Mouse (Mus musculus) lung, embryonic 14.5 days (tissue): Measurements from ENCODE around the gene Twistnb. TPM values are rescaled to one million over a fixed set of nuclear protein-coding genes. Genes with fewer than 3 reads are reported as not detected.

Experiments used
- ATAC-seq: fragments of 200-750 bp; cut with Nextera tagmentation; 2 replicates; pipeline ENCODE4 v1.8.0; 2017; ENCODE audit warnings: mild to moderate bottlenecking, moderate TSS enrichment, moderate library complexity; ENCODE audit not compliant: insufficient read depth
- DNase-seq: peaks from one replicate; pipeline ENCODE4 v3.0.0-alpha.2; 2015
- H3K27ac ChIP-seq: fragments of 300-500 bp; sonication (generic); 2 replicates; pipeline ENCODE4 v1.5.1; 2014; ENCODE audit warnings: low read depth, mild to moderate bottlenecking, moderate library complexity
- H3K27me3 ChIP-seq: fragments of 300-500 bp; sonication (generic); 2 replicates; pipeline ENCODE4 v1.6.1; 2014; ENCODE audit warnings: low read length, control low read depth; ENCODE audit not compliant: insufficient read depth
- H3K36me3 ChIP-seq: fragments of 300-500 bp; sonication (generic); 2 replicates; pipeline ENCODE4 v1.6.1; 2014; ENCODE audit warnings: control low read depth; ENCODE audit not compliant: insufficient read depth
- H3K4me1 ChIP-seq: fragments of 300-500 bp; sonication (generic); 2 replicates; pipeline ENCODE4 v1.6.1; 2014; ENCODE audit warnings: antibody characterized with exemption, control low read depth; ENCODE audit not compliant: insufficient read depth
- H3K4me2 ChIP-seq: fragments of 300-500 bp; sonication (generic); 2 replicates; pipeline ENCODE4 v1.6.1; 2014; ENCODE audit warnings: mild to moderate bottlenecking
- H3K4me3 ChIP-seq: fragments of 300-500 bp; sonication (generic); 2 replicates; pipeline ENCODE4 v1.5.1; 2014; ENCODE audit warnings: low read depth, low read length
- H3K9ac ChIP-seq: fragments of 300-500 bp; sonication (generic); 2 replicates; pipeline ENCODE4 v1.6.1; 2014
- H3K9me3 ChIP-seq: fragments of 300-500 bp; sonication (generic); 2 replicates; pipeline ENCODE4 v1.6.1; 2016; ENCODE audit warnings: low read depth, low read length, control low read depth
- CTCF ChIP-seq: IDR thresholded peaks from 2 replicates; pipeline ENCODE4 v1.5.1; 2016; ENCODE audit warnings: antibody characterized with exemption, low read depth
- WGBS: fragments of 180-500 bp; shearing (Covaris S2); extraction: QIAGEN DNeasy Blood & Tissue Kit; methylation state at CpG from one replicate; pipeline ENCODE4 v1.1.7; 2014; 5-methylcytosine and 5-hydroxymethylcytosine counted together
- polyA plus RNA-seq: library from polyadenylated mRNA; unstranded; fragments of >200 nt; fragmentation: Nextera tagmentation; extraction: Ambion mirVana; gene quantifications from 2 replicates; pipeline ENCODE4 v1.2.1, GENCODE M21; 2014

Gene Twistnb
- polyA plus RNA-seq = 66.0 and 66.4 TPM in 2 replicates

GRCm38 (mm10) chr12:33429387-33430160, at the start of gene Twistnb:
Twistnb (plus strand) TSS chr12:33429635.
- Histone ChIP-seq H3K27ac (peak within 1 kb of the TSS; percentile 39), H3K9me3 (no peaks in the 10 kb centered on the region), H3K27me3 (no peaks in the 10 kb centered on the region), H3K4me1 (peaks cover 5% of the 10 kb centered on the region; the same call in 1 of the 2 replicates), H3K4me3 (peak within 1 kb of the TSS; percentile 98), H3K36me3 (no peaks in the 10 kb centered on the region), H3K4me2 (peak within 1 kb of the TSS; percentile 76), H3K9ac (peak within 1 kb of the TSS; percentile 90)
- WGBS = under 1% methylated on average over 66 of the region's 66 CpGs
- TF ChIP-seq CTCF = peak; percentile 83
- DNase-seq = peak; percentile 99
- ATAC-seq = peak; percentile 96

GRCm38 (mm10) chr12:33388842-33389241, 40.6 kb upstream of the Twistnb start:
- peak; percentile 94 for TF ChIP-seq CTCF
- Histone ChIP-seq H3K9me3 (no peaks in the 10 kb centered on the region), H3K9ac (no peak overlapping the region)

GRCm38 (mm10) chr12:33390844-33391560, 38.4 kb upstream of the Twistnb start:
- Histone ChIP-seq H3K36me3 (no peaks in the 10 kb centered on the region), H3K9ac (no peak overlapping the region), H3K27ac (no peak overlapping the region), H3K4me1 (0 out of 2 replicates have a peak, but pooled peaks cover 2% of the 10 kb centered on the region), H3K9me3 (no peaks in the 10 kb centered on the region), H3K27me3 (no peaks in the 10 kb centered on the region), H3K4me3 (no peak overlapping the region), H3K4me2 (no peak overlapping the region)
- TF ChIP-seq CTCF = peak; percentile 40
- no peak for ATAC-seq
- peak; percentile 20 for DNase-seq
- WGBS = 45% methylated on average over 2 of the region's 2 CpGs

More at GRCm38 (mm10) chr12:33388842-33389241, 40.6 kb upstream of the Twistnb start:
- no peak overlapping the region for H3K27ac ChIP-seq
- no peak overlapping the region for H3K4me2 ChIP-seq
- H3K27me3 ChIP-seq = no peaks in the 10 kb centered on the region
- H3K36me3 ChIP-seq = no peaks in the 10 kb centered on the region
- ATAC-seq (peak; percentile 79), DNase-seq (peak; percentile 93)
- no peaks in the 10 kb centered on the region for H3K4me1 ChIP-seq
- no peak overlapping the region for H3K4me3 ChIP-seq
- 8% methylated on average over 5 of the region's 5 CpGs for WGBS

GRCm38 (mm10) chr12:33394804-33395623, 34.4 kb upstream of the Twistnb start, which contains the start of gene Efcab10:
Efcab10 (plus strand) TSS chr12:33394854.
- no peak within 1 kb of the TSS for H3K9ac ChIP-seq

GRCm38 (mm10) chr12:33403265-33403693, 26.2 kb upstream of the Twistnb start:
- Histone ChIP-seq H3K27ac (peak overlapping the region; percentile 37; the same call in 1 of the 2 replicates), H3K27me3 (no peaks in the 10 kb centered on the region), H3K4me3 (no peak overlapping the region), H3K4me1 (peaks cover 3% of the 10 kb centered on the region; the same call in 1 of the 2 replicates), H3K36me3 (no peaks in the 10 kb centered on the region), H3K9ac (no peak overlapping the region), H3K4me2 (no peak overlapping the region), H3K9me3 (no peaks in the 10 kb centered on the region)
- WGBS = 22% methylated on average over 7 of the region's 7 CpGs
- DNase-seq (peak; percentile 76), ATAC-seq (peak; percentile 64)
- no peak for TF ChIP-seq CTCF

More at GRCm38 (mm10) chr12:33394804-33395623, 34.4 kb upstream of the Twistnb start, which contains the start of gene Efcab10:
- peak within 1 kb of the TSS; percentile 56 for H3K4me2 ChIP-seq
- 0 out of 2 replicates have a peak, but pooled peaks cover 2% of the 10 kb centered on the region for H3K4me1 ChIP-seq
- no peaks in the 10 kb centered on the region for H3K27me3 ChIP-seq
- peak; percentile 69; the same call in 1 of the 2 replicates for ATAC-seq
- no peak within 1 kb of the TSS for H3K27ac ChIP-seq
- peak; percentile 54 for DNase-seq
- no peaks in the 10 kb centered on the region for H3K9me3 ChIP-seq
- H3K36me3 ChIP-seq = no peaks in the 10 kb centered on the region
- 12% methylated on average over 24 of the region's 24 CpGs for WGBS
- H3K4me3 ChIP-seq = peak within 1 kb of the TSS; percentile 8
- TF ChIP-seq CTCF = no peak

- Histone ChIP-seq H3K27me3 (no peaks in the 10 kb centered on the region), H3K9me3 (no peaks in the 10 kb centered on the region)
Observed at GRCm38 (mm10) chr12:33404996-33405395, 24.4 kb upstream of the Twistnb start.

More at GRCm38 (mm10) chr12:33404996-33405395, 24.4 kb upstream of the Twistnb start:
- H3K27ac ChIP-seq = peak overlapping the region; percentile 48
- no peak overlapping the region for H3K4me2 ChIP-seq
- 43% methylated on average over 5 of the region's 5 CpGs for WGBS
- no peaks in the 10 kb centered on the region for H3K36me3 ChIP-seq
- no peak overlapping the region for H3K9ac ChIP-seq
- DNase-seq (peak; percentile 21), ATAC-seq (peak; percentile 44; the same call in 1 of the 2 replicates)
- H3K4me3 ChIP-seq = no peak overlapping the region
- no peak for TF ChIP-seq CTCF
- H3K4me1 ChIP-seq = peaks cover 3% of the 10 kb centered on the region; the same call in 1 of the 2 replicates
